Mouse (Mus musculus) CD4-positive helper T cell, adult 2 months (primary cell): ENCODE results near the gene Npc1l1.

Source experiments
- DNase-seq: peaks from one replicate; pipeline ENCODE4 v3.0.0-alpha.2; 2012; ENCODE audit warnings: low read depth, missing footprints, low spot score

Gene Npc1l1

GRCm38 (mm10) chr11:6163706-6164105 is 66.2 kb downstream of the Npc1l1 start:
- DNase-seq: no peak

- no peak for DNase-seq
Observed at GRCm38 (mm10) chr11:6163062-6163461, 66.9 kb downstream of the Npc1l1 start.

GRCm38 (mm10) chr11:6161549-6161948 is 68.4 kb downstream of the Npc1l1 start:
- no peak for DNase-seq
